Mouse (Mus musculus) lung, postnatal 0 days (tissue): ENCODE measurements around the gene Sec22b.

Experiments
- CTCF ChIP-seq: IDR thresholded peaks from 2 replicates; pipeline ENCODE4 v1.5.1; 2016; ENCODE audit warnings: antibody characterized with exemption, mild to moderate bottlenecking
- EP300 ChIP-seq: IDR thresholded peaks from 2 replicates; pipeline ENCODE4 v1.6.1; 2016; ENCODE audit warnings: antibody characterized with exemption, mild to moderate bottlenecking, control low read depth

DNA sequence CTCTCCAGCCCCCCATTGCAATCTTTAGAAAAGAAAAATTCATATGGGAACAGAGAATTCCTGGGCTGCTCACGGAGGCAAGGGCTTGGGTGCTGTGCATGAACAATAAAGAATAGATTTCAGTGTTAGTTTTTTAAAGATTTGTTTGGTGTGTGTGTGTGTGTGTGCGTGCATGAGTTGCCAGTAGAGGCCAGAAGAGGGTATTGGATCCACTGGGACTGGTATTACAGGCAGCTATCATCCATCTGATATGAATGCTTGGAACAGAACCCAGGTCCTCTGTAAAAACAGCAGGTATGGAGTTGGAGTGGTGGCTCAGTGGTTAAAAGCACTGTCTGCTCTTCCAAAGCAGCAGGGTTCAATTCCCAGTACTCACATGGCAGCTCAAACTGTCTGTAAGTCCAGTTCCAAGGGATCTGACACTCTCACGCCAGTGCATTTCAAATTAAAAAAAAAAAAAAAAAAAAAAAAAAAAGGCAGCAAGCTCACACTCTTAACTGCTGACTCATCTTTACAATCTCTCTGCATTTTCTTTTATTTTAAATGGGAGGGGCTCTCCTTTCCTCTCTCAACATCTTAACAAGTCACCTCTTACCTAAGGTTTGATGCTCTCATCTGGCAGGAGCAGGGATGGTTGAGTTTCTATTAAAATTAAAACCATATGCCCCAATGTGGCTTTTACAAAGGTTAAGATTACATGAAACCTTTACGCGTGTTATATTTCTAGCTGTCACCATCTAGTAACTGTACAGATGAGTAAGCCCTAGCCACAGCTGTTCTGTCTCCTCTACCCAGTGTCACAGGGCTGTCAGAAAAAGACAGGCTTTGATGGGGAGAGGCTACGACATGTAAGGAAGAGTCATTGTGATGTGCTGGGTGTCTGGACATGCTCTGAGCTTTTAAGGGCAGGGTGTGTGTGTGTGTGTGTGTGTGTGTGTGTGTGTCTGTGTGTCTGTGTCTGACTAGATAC, 33.6 kb downstream of the Sec22b start:
- TF ChIP-seq EP300 = no peak
- TF ChIP-seq CTCF = no peak
